Mouse (Mus musculus) bone marrow macrophage, adult 2 months (primary cell): Measurements from ENCODE around the gene Slc22a12. TPM values are rescaled to one million over a fixed set of nuclear protein-coding genes. Genes with fewer than 3 reads are reported as not detected.

Experiments used
- H3K27ac ChIP-seq: 2 replicates; pipeline ENCODE4 v1.5.1; 2012; ENCODE audit warnings: low read depth, low read length; ENCODE audit not compliant: insufficient read depth
- H3K4me1 ChIP-seq: 2 replicates; pipeline ENCODE4 v1.6.1; 2012; ENCODE audit warnings: low read length; ENCODE audit not compliant: control insufficient read depth, insufficient read depth
- H3K4me3 ChIP-seq: 2 replicates; pipeline ENCODE4 v1.5.1; 2012; ENCODE audit warnings: mild to moderate bottlenecking, low read length, moderate library complexity; ENCODE audit not compliant: insufficient read depth
- CTCF ChIP-seq: IDR thresholded peaks from 2 replicates; pipeline ENCODE4 v1.5.1; 2012; ENCODE audit warnings: low read depth, mild to moderate bottlenecking, low read length, moderate library complexity
- POLR2A ChIP-seq: IDR thresholded peaks from 2 replicates; pipeline ENCODE4 v1.6.1; 2012; ENCODE audit warnings: mild to moderate bottlenecking, low read depth, low read length, borderline replicate concordance
- polyA plus RNA-seq: library from polyadenylated mRNA; stranded (reverse); fragments of >200 nt; gene quantifications from 2 replicates; pipeline ENCODE4 v1.2.4, GENCODE M21; 2012; ENCODE audit not compliant: missing spikeins, insufficient read depth, insufficient read length

Gene Slc22a12
- polyA plus RNA-seq, 1 experiment = not detected

GRCm38 (mm10) chr19:6521630-6522029 lies 21.2 kb downstream of the Slc22a12 start:
- peaks cover 8% of the 10 kb centered on the region for H3K4me1 ChIP-seq
- TF ChIP-seq POLR2A (no peak), CTCF (no peak)
- no peak overlapping the region for H3K4me3 ChIP-seq
- no peak overlapping the region for H3K27ac ChIP-seq

- Histone ChIP-seq H3K4me3 (no peak overlapping the region), H3K27ac (no peak overlapping the region), H3K4me1 (peaks cover 8% of the 10 kb centered on the region)
- TF ChIP-seq CTCF (no peak), POLR2A (no peak)
Measured at GRCm38 (mm10) chr19:6519483-6519882, 23.3 kb downstream of the Slc22a12 start.

- no peak overlapping the region for H3K4me3 ChIP-seq
- peaks cover 8% of the 10 kb centered on the region for H3K4me1 ChIP-seq
- no peak for TF ChIP-seq POLR2A
- no peak for TF ChIP-seq CTCF
- no peak overlapping the region for H3K27ac ChIP-seq
Measured at GRCm38 (mm10) chr19:6518601-6519000, 24.2 kb downstream of the Slc22a12 start.

- Histone ChIP-seq H3K27ac (no peak overlapping the region), H3K4me3 (no peak overlapping the region)
- TF ChIP-seq POLR2A (no peak), CTCF (no peak)
Measured at GRCm38 (mm10) chr19:6516153-6516552, 26.7 kb downstream of the Slc22a12 start.

GRCm38 (mm10) chr19:6515448-6515847 lies 27.4 kb downstream of the Slc22a12 start:
- no peak overlapping the region for H3K27ac ChIP-seq
- peaks cover 8% of the 10 kb centered on the region for H3K4me1 ChIP-seq
- TF ChIP-seq POLR2A = no peak
- H3K4me3 ChIP-seq = no peak overlapping the region

More at GRCm38 (mm10) chr19:6516153-6516552, 26.7 kb downstream of the Slc22a12 start:
- H3K4me1 ChIP-seq = peaks cover 8% of the 10 kb centered on the region

- no peak for TF ChIP-seq POLR2A
- TF ChIP-seq CTCF = no peak
- no peak overlapping the region for H3K27ac ChIP-seq
- peaks cover 8% of the 10 kb centered on the region for H3K4me1 ChIP-seq
- no peak overlapping the region for H3K4me3 ChIP-seq
Measured at GRCm38 (mm10) chr19:6514940-6515339, 27.9 kb downstream of the Slc22a12 start.

GRCm38 (mm10) chr19:6513389-6514139 lies 29.3 kb downstream of the Slc22a12 start:
- H3K4me3 ChIP-seq = no peak overlapping the region
- no peak overlapping the region for H3K27ac ChIP-seq
- TF ChIP-seq CTCF (no peak; the same call in 1 of the 2 replicates), POLR2A (no peak)
- H3K4me1 ChIP-seq = peaks cover 5% of the 10 kb centered on the region

- H3K4me3 ChIP-seq = no peak overlapping the region
- TF ChIP-seq POLR2A (no peak), CTCF (no peak)
- H3K27ac ChIP-seq = no peak overlapping the region
- H3K4me1 ChIP-seq = no peaks in the 10 kb centered on the region
Measured at GRCm38 (mm10) chr19:6510546-6510945, 32.3 kb downstream of the Slc22a12 start.

GRCm38 (mm10) chr19:6509881-6510280 lies 33.0 kb downstream of the Slc22a12 start:
- H3K4me1 ChIP-seq = no peaks in the 10 kb centered on the region
- TF ChIP-seq CTCF (no peak), POLR2A (no peak)
- H3K27ac ChIP-seq = no peak overlapping the region
- no peak overlapping the region for H3K4me3 ChIP-seq

- TF ChIP-seq POLR2A = no peak
- no peak for TF ChIP-seq CTCF
- Histone ChIP-seq H3K27ac (no peak overlapping the region), H3K4me1 (peaks cover 2% of the 10 kb centered on the region; the same call in 1 of the 2 replicates), H3K4me3 (no peak overlapping the region)
Measured at GRCm38 (mm10) chr19:6507393-6507792, 35.4 kb downstream of the Slc22a12 start.
